Mouse (Mus musculus): ENCODE results near the gene Mical3. TPM values are rescaled to one million over a fixed set of nuclear protein-coding genes. Genes with fewer than 3 reads are reported as not detected.

The Mical3 gene
- polyA plus RNA-seq, 1 experiment from 2014 or later: 20.7 TPM

DNA sequence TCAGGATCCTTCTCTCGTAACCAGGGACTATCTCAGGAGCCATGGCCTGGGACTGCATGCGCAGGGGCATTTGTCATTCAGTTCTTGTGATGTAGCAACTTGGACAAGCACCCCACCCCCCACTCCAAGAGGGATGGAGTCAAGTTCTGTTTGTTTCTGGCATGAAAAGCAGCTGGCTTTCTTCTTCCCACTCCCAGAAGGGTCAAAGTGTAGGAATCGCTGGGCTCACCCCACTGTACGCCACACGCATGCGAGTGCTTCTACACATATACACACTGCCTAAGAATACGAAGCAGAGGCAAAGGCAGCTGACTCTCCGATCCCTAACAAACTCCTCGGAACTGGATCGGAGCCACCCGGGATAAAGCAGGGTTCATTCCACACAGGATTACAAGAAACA lies 119.1 kb downstream of the Mical3 start:
- Histone ChIP-seq H3K9ac (no peak overlapping the region), H3K27me3 (no peaks in the 10 kb centered on the region), H3K4me3 (no peak overlapping the region), H3K9me3 (replicated peaks) (no peaks in the 10 kb centered on the region), H3K36me3 (peaks cover 31% of the 10 kb centered on the region), H3K4me2 (replicated peaks) (no peak overlapping the region), H3K27ac (no peak overlapping the region), H3K4me1 (0 out of 2 replicates have a peak, but pooled peaks cover 2% of the 10 kb centered on the region)
- no peak for ATAC-seq (ENCODE audit: low FRiP score)
- 88% methylated on average over 11 of the region's 11 CpGs for WGBS

DNA sequence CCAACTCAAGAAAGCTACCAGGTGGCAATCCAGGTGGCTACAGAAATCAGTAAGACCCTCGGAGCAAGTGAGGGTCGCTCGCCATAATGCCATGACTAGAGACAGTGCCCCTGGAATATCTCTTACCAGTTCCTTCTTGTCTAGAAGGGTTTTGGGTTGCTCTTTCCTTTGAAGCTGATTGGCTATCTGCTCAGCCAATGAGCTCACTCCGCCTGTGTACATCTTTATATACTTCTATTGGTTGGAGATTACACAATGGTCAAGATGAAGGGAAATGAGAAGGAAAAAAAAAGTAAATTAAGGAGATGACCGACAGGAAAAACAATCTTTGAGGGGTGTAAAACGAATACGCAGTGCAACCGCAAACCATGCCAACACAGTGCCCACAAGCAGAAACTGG lies 121.1 kb downstream of the Mical3 start:
- H3K9me3 ChIP-seq (replicated peaks): no peaks in the 10 kb centered on the region
- no peak for ATAC-seq (ENCODE audit: low FRiP score)
- 0 out of 2 replicates have a peak, but pooled peaks cover 2% of the 10 kb centered on the region for H3K4me1 ChIP-seq
- no peak overlapping the region for H3K4me3 ChIP-seq
- no peak overlapping the region for H3K9ac ChIP-seq
- no peak overlapping the region for H3K4me2 ChIP-seq (replicated peaks)
- H3K27me3 ChIP-seq: no peaks in the 10 kb centered on the region
- no peak overlapping the region for H3K27ac ChIP-seq
- peaks cover 37% of the 10 kb centered on the region for H3K36me3 ChIP-seq
- WGBS: 96% methylated on average over 8 of the region's 8 CpGs

- no peak overlapping the region for H3K4me2 ChIP-seq (replicated peaks)
- peaks cover 3% of the 10 kb centered on the region; the same call in 1 of the 2 replicates for H3K4me1 ChIP-seq
- ATAC-seq (ENCODE audit: low FRiP score): no peak
- peaks cover 41% of the 10 kb centered on the region for H3K36me3 ChIP-seq
- WGBS: 70% methylated on average over 4 of the region's 4 CpGs
- no peak overlapping the region for H3K9ac ChIP-seq
- no peaks in the 10 kb centered on the region for H3K27me3 ChIP-seq
- no peak overlapping the region for H3K27ac ChIP-seq
- H3K9me3 ChIP-seq (replicated peaks): no peaks in the 10 kb centered on the region
- H3K4me3 ChIP-seq: no peak overlapping the region
These were observed 125.8 kb downstream of the Mical3 start for GRCm38 (mm10) chr6:121004959-121005358.

DNA sequence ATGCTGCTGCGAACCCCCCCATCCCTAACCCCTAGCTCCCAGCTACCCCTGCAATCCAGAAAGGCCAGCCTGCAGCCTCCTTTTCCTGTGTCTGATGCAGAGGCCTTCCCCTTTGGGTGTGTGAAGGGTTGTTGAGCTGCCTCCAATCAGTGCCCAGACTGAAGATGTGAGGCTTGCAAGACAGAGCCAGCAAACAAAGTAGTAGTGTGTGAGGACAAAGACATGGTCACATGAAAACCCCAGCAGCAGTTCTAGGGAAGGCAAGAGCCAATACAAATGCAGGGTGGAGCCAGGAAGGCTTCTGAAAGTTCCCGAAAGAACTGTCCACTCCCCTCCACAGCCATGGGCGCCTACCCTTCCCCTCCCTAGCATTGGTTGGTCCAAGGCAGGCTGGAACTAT lies 127.8 kb downstream of the Mical3 start:
- Histone ChIP-seq H3K4me3 (no peak overlapping the region), H3K36me3 (peaks cover 39% of the 10 kb centered on the region; the same call in 1 of the 2 replicates)

DNA sequence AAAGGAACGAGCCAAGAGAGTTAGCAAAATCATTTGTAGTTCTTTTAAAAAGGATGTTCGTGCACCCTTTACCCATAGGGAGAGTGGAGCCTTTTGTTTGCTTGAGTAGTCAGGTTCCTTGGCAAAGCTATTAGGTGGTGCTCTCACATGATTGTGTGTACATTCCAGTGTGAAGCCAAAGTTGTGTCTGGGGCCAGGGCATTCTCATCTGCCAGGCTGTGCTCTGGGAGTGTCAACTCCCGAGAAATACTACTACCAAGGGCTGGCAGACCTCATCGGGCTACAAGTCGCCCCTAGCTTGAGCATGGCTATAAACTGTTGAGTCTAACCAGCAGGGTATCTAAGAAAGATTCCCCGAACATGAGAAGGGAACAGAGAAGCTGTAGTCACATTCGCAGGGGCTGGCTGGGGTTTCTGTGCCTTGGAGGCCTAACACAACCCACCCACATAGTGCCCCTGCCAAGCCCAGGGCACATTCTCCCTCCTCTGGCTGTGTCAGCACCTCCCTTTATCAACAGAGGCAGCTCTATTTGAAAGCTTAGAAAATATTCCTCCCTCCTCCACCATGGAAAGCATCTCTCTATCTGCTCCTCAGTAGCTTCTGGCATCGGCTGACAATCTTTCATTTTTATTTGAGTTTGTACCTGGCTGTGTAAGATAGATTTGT lies 130.8 kb downstream of the Mical3 start:
- Histone ChIP-seq H3K27me3 (no peaks in the 10 kb centered on the region), H3K4me2 (replicated peaks) (no peak overlapping the region), H3K4me1 (peaks cover 3% of the 10 kb centered on the region; the same call in 1 of the 2 replicates), H3K27ac (no peak overlapping the region), H3K4me3 (no peak overlapping the region), H3K9ac (no peak overlapping the region), H3K9me3 (replicated peaks) (no peaks in the 10 kb centered on the region), H3K36me3 (peaks cover 24% of the 10 kb centered on the region)
- 88% methylated on average over 8 of the region's 8 CpGs for WGBS
- ATAC-seq (ENCODE audit: low FRiP score): no peak

More for the DNA sequence above, 127.8 kb downstream of the Mical3 start:
- ATAC-seq (ENCODE audit: low FRiP score): no peak
- WGBS: 68% methylated on average over 3 of the region's 3 CpGs
- Histone ChIP-seq H3K27me3 (no peaks in the 10 kb centered on the region), H3K9ac (no peak overlapping the region), H3K4me2 (replicated peaks) (no peak overlapping the region), H3K4me1 (peaks cover 3% of the 10 kb centered on the region; the same call in 1 of the 2 replicates), H3K27ac (no peak overlapping the region), H3K9me3 (replicated peaks) (no peaks in the 10 kb centered on the region)

DNA sequence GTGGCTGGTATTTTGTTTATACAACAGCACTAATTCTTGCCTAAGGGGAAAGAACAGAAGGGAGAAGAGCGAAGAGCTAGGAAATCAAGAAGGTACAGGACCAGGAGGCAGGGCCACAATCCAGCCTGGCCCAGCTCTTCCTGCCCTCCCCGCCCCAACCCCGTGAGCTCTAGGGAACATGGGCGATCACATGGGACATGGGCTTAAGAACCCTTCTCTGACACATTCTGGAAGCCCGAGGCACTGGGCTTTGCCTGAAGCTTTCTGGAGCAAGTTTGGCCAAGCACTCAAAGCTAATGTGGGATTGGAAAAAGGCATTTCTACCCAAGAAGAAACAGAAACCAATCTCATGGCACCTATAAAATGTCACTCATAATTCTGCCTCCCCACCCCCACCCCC lies 131.7 kb downstream of the Mical3 start:
- Histone ChIP-seq H3K4me1 (peaks cover 3% of the 10 kb centered on the region; the same call in 1 of the 2 replicates), H3K4me3 (no peak overlapping the region), H3K9ac (no peak overlapping the region), H3K27ac (no peak overlapping the region), H3K27me3 (no peaks in the 10 kb centered on the region), H3K36me3 (peaks cover 24% of the 10 kb centered on the region), H3K9me3 (replicated peaks) (no peaks in the 10 kb centered on the region), H3K4me2 (replicated peaks) (no peak overlapping the region)
- no peak for ATAC-seq (ENCODE audit: low FRiP score)
- 83% methylated on average over 5 of the region's 5 CpGs for WGBS

- no peak overlapping the region for H3K4me2 ChIP-seq (replicated peaks)
- ATAC-seq (ENCODE audit: low FRiP score): 0 out of 2 replicates have a peak, but pooled peaks have one; percentile 48
- no peaks in the 10 kb centered on the region for H3K4me1 ChIP-seq
- H3K27ac ChIP-seq: no peak overlapping the region
- H3K4me3 ChIP-seq: no peak overlapping the region
- H3K27me3 ChIP-seq: no peaks in the 10 kb centered on the region
- peaks cover 11% of the 10 kb centered on the region for H3K36me3 ChIP-seq
- no peaks in the 10 kb centered on the region for H3K9me3 ChIP-seq (replicated peaks)
- WGBS: 79% methylated on average over 6 of the region's 6 CpGs
- H3K9ac ChIP-seq: no peak overlapping the region
These were observed 134.2 kb downstream of the Mical3 start for GRCm38 (mm10) chr6:120996607-120997006.

DNA sequence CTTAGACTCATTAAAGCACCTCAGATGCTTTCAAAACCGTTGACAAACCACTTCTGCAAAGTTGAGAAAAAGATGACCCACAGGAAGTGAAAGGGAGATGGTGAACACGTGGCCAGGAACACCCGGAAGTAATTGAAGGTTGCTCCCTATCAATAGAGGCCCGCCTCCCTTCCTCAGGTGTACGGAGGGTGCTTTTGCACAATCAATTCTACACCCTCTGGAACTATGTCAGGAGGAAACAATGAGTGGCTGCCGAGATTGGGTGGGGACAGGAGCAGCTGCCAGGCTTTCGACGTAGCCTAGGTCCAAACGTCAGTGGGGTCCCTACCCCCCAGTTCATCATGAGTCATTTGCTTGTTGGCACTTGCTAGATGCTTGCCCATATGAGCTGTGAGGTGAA lies 135.3 kb downstream of the Mical3 start:
- no peak for ATAC-seq (ENCODE audit: low FRiP score)
- H3K9me3 ChIP-seq (replicated peaks): no peaks in the 10 kb centered on the region
- 88% methylated on average over 9 of the region's 9 CpGs for WGBS
- H3K27me3 ChIP-seq: no peaks in the 10 kb centered on the region
- peaks cover under 1% of the 10 kb centered on the region for H3K36me3 ChIP-seq
- H3K4me2 ChIP-seq (replicated peaks): no peak overlapping the region
- no peak overlapping the region for H3K27ac ChIP-seq
- H3K4me1 ChIP-seq: no peaks in the 10 kb centered on the region
- no peak overlapping the region for H3K9ac ChIP-seq
- H3K4me3 ChIP-seq: no peak overlapping the region

DNA sequence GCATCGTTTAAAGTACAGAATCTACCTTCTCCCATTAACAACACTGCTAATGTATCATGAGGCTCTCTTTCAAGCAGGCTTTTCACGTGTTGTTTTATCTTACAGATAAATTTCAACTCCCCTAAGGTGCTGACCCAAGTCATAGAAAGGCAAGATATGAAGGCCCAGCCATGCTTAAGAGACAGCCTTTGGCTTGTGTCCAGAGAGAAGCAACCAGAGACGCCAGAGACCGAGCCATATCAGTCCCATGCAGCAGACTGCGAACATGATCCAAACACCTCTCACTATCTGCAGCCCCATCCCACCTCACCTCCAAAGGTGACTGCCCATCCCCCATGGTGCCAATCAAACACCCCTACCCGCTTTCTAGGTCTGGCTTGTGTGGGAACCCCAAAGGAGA lies 138.9 kb downstream of the Mical3 start:
- Histone ChIP-seq H3K9me3 (replicated peaks) (no peaks in the 10 kb centered on the region), H3K4me3 (no peak overlapping the region), H3K27ac (no peak overlapping the region), H3K36me3 (no peaks in the 10 kb centered on the region; the same call in 1 of the 2 replicates), H3K4me1 (peaks cover 10% of the 10 kb centered on the region), H3K4me2 (replicated peaks) (no peak overlapping the region), H3K27me3 (no peaks in the 10 kb centered on the region), H3K9ac (no peak overlapping the region)
- no peak for ATAC-seq (ENCODE audit: low FRiP score)
- 91% methylated on average over 6 of the region's 6 CpGs for WGBS

DNA sequence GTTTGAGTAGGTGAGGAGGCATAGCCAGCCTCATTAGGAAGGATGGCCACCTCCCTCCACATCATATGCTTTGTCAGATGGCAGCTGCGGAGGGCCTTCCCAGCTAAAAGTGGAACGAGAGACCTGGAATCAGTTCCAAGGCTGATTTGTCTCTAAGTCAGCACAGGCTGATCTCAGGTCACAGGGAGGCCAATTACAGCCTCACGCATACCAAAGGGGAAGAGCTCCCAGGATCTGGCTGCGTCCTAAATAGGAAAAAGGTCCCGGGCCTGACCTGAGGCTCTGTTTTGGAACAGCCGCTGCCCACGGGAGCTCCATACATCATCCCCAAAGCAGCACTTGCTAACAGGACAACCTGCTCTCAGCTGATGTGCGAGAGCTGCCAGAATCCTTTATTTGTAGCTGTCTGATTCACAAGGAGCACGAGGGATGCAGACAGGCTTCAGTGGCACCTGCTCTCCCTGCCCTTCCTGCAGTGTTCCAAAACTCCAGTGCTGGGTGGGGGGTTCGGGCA lies 143.2 kb downstream of the Mical3 start:
- no peak overlapping the region for H3K9ac ChIP-seq
- H3K27ac ChIP-seq: 0 out of 2 replicates have a peak overlapping the region, but pooled peaks have one; percentile 18
- H3K27me3 ChIP-seq: no peaks in the 10 kb centered on the region
- H3K4me2 ChIP-seq (replicated peaks): no peak overlapping the region
- peaks cover 8% of the 10 kb centered on the region for H3K36me3 ChIP-seq
- WGBS: 35% methylated on average over 10 of the region's 10 CpGs
- no peak for ATAC-seq (ENCODE audit: low FRiP score)
- H3K4me1 ChIP-seq: peaks cover 10% of the 10 kb centered on the region
- no peak overlapping the region for H3K4me3 ChIP-seq
- no peaks in the 10 kb centered on the region for H3K9me3 ChIP-seq (replicated peaks)

DNA sequence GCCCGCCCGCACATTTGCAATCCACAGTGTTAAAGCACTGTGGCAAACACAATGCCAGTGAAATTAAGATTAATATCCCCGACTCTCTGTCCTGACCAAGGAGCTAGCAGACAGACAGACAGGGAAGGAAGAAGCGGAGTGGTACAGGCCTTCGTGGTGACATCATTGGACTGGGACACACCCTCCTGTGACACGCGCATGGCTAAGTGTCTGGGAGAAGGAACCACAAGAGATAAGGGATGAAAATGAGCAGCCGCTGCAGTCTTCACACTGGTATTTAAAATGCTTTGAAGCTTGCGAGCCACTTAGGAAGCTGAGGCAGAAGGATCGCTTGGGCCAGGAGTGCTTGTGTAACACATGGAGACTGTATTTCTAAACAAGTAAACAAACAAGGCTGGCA lies 143.6 kb downstream of the Mical3 start:
- no peak overlapping the region for H3K27ac ChIP-seq
- WGBS: 85% methylated on average over 10 of the region's 10 CpGs
- H3K4me3 ChIP-seq: no peak overlapping the region
- H3K9ac ChIP-seq: no peak overlapping the region
- no peak for ATAC-seq (ENCODE audit: low FRiP score)
- no peaks in the 10 kb centered on the region for H3K9me3 ChIP-seq (replicated peaks)
- peaks cover 10% of the 10 kb centered on the region for H3K4me1 ChIP-seq
- H3K27me3 ChIP-seq: no peaks in the 10 kb centered on the region
- peaks cover 13% of the 10 kb centered on the region for H3K36me3 ChIP-seq
- no peak overlapping the region for H3K4me2 ChIP-seq (replicated peaks)

GRCm38 (mm10) chr6:120986172-120986571 lies 144.6 kb downstream of the Mical3 start:
- 81% methylated on average over 3 of the region's 3 CpGs for WGBS
- no peak for ATAC-seq (ENCODE audit: low FRiP score)

DNA sequence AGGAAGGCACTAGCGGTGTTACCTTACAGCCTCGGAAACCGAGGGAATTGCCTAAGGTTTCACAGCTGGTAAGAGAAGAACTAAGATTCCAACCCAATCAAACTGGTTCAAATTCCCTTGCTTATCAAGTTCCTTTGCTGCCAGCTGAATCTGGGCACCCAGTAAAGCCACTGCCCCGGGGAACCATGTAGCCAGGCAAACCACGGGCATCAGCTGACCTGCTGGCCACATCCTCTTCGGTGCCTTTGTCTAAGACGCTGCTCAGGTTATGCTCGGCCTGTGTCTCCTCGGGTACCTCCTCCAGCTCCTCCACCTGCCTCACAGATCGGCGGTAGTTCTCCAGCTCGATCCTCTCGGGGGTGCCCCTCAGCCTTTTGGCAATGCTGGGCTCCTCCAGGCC lies 148.5 kb downstream of the Mical3 start:
- Histone ChIP-seq H3K4me2 (replicated peaks) (no peak overlapping the region), H3K27ac (no peak overlapping the region), H3K36me3 (peaks cover 21% of the 10 kb centered on the region), H3K9me3 (replicated peaks) (no peaks in the 10 kb centered on the region), H3K4me1 (peaks cover 14% of the 10 kb centered on the region), H3K9ac (no peak overlapping the region), H3K4me3 (no peak overlapping the region), H3K27me3 (no peaks in the 10 kb centered on the region)
- 96% methylated on average over 13 of the region's 13 CpGs for WGBS
- no peak for ATAC-seq (ENCODE audit: low FRiP score)

More at GRCm38 (mm10) chr6:120986172-120986571, 144.6 kb downstream of the Mical3 start:
- no peak overlapping the region for H3K4me3 ChIP-seq
- peaks cover 10% of the 10 kb centered on the region for H3K4me1 ChIP-seq
- H3K27ac ChIP-seq: no peak overlapping the region
- no peak overlapping the region for H3K4me2 ChIP-seq (replicated peaks)
- peaks cover 21% of the 10 kb centered on the region for H3K36me3 ChIP-seq
- H3K9ac ChIP-seq: no peak overlapping the region
- H3K27me3 ChIP-seq: no peaks in the 10 kb centered on the region
- H3K9me3 ChIP-seq (replicated peaks): no peaks in the 10 kb centered on the region

Measured in hindbrain, embryonic 12.5 days (tissue).